Mouse (Mus musculus) testis, postnatal 14 days (tissue): Measurements from ENCODE around the gene Pla2g4d.
"Not testable (repeated sequence)": the region's sequence is repeated elsewhere in the genome, so short reads cannot be mapped to it uniquely, and the experiment has no call there.

Source experiments
- DNase-seq: peaks from one replicate; pipeline ENCODE4 v3.0.0; 2021; ENCODE audit warnings: low spot score

The Pla2g4d gene

DNA sequence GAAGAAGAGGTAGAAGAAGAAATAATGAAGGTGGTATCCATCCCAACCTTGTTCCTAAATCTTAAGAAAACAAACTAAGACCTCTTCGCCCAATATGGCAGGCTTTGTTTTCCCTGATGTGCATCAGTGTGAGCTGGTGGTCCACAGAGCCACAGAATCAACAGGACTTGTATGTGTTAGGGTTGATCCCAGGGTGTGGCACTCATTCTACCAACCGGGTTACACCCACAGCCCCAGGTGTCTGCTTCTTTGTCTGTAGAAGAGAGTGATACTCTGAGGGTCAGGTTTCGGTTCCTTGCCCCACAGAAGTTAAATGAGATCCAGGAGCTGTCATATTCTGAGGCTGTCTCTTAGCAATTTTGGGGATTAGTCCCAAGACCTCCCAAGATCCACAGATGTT, 27.7 kb downstream of the Pla2g4d start:
- DNase-seq: no peak

DNA sequence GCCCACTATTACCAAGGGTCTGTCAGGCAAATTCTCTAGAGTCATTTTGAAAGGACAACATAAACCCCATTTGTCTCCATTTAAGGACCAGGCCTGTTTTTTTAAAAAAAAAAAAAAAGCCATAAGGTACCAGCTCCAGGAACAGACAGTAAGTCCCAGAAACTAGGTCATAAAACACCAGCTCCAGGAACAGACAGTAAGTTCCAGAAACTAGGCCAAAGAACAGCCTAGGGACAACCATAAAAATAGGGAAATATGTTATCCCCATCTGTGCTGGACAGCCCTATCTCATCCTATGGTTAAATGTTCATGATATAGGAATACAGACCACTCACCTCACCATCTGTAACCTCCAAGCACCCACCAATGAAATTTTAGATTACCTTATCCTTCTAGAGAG, 32.7 kb downstream of the Pla2g4d start:
- no peak for DNase-seq

DNA sequence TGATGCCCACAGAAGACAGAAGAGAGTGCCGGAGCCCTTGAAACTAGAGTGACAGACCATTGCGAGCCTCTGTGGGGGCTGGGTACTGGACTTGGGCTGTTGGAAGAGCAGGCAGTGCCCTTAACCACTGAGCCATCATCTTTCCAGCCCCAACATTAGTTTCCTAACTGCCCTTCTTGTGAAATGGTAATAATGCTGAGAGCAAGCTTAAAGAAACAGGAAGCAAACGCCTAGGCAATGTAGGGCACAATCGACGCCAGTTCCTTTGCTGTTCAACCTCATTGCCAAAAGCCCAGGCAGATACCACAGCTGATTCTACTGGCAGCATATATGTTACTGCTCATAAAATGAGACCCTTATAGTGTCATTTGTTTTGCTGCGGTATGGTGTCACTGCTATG, 36.4 kb downstream of the Pla2g4d start:
- no peak for DNase-seq

DNA sequence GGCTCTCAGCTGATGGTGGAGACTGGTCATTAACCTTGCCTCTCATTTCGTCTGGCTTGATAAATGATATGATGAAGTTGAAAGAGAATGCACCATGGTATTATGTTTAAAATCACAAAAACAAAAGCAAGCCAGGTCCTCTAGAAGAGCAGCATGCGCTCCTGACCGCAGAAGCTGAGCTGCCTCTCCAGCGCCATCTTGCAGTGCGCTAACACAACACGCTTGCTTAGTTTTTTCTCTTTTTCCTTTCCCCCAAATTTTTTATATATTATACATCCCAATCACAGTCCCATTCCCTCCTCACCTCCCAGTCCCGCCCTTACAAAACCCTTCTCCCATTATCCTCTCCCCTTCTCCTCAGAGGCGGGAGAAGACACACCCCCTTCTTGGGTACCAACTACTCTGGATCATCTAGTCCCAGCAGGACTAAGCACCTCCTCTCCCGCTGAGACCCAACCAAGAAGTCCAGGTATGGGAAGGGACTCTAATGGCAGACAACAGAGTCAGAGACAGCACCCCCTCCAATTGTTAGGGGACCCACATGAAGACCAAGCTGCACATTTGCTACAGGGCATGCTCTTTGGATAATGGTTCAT, 43.5 kb downstream of the Pla2g4d start:
- no peak for DNase-seq

DNA sequence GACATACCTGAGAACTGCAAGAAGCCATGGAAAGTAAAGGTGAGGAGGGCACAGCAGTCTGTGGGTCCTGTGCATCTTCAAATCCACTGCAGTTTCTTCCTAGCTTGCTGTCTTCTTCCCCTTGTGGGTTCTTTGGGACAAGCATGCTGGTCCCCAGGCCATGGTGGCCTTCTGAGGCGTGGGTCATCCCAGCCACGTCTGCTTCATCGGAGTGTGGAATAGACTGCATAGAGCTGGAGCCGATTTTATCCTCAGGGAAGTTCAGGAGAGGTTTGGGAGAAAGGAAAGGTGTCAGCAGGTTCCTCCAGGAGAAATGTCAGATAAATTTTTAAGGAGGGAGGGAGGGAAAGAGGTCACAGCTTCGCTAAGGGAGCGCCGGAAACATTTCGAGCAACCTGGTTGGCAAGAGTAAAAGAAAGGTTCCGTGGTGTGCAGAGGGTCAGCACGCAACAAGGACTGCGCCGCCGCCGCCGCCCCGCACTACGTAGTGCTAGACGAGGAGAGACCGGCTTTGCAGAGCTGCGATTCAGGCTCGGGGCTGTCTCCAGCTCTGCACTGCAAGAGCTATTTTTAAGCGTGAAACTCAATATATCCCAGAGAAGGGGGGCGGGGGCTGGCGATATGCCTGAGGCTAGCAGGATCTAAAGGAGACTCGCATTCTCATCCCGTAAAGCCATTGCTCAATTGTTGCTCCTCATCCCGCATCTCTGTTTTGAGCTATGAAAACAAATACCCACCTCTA, 44.1 kb downstream of the Pla2g4d start, which contains the start of gene Pla2g4e:
Gene Pla2g4e, minus strand, starts transcription at position 657 of the 742 bp plus-strand sequence.
- DNase-seq: no peak

DNA sequence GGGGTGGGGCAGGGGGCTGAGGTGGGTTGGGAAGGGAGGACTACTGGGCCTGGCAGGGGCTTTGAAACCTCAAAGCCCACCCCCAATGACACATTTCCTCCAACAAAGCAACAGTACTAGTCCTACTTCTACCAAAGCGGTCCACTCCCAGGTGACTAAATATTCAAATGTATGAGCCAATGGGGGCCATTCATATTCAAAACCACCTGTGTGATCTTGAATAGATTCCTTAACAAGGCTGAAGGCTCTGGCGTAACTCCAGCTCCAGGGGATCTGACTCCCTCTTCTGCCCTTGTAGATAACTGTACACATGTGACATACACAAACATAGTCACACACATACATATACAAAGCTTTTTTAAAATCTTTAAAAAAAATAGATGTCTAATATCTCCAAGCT, 45.0 kb downstream of the Pla2g4d start:
- no peak for DNase-seq

DNA sequence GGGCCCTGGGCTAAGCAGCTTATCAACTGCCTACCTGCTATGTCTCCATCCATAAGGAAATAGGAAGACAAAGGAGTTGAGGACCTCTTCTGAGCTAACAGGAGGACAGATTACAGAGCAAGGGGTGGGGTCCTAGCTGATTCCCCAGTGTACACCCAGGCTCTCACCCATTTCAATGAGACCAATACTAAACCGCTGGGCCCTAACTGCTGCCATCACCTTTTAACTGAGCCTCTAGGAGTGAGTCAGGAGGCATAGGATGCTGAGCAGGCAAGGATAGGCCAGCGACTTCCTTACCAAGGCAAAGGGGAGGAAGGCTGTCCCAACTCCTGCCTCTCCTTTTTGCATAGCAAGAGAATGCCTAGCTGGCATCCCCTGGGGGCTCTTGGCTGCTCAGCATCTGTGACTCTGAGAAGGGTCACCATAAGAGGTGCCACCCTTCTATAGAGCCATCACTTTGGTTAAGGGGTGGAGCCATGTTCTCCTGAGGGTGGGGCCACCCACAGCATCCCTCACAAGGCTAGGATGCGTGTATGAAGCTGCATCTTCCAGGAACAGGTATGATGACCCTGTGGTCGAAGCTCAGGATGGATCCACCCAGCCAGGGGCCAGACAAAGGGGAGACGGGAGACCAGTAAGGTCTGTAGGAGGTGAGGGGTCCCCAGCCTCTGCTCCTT, 46.1 kb downstream of the Pla2g4d start:
- DNase-seq: no peak

DNA sequence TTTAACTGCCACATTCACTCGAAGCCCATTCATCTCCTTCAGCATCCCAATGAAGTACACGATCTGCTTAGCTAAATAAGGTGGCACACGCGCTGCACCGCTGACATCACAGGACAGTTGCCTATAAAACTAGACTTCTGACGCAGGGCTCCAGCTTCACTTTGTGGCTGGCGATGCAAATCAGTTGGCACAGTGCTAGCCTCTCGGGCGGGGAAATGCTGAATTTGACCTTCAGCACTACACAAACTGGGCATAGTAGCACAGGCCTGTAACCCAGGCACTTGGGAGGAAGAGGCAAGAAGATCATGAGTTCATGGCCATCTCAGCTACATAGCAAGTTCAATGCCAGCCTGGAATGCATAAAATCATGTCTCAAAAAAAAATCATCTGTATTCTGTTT, 50.3 kb downstream of the Pla2g4d start:
- DNase-seq: not testable (repeated sequence)

DNA sequence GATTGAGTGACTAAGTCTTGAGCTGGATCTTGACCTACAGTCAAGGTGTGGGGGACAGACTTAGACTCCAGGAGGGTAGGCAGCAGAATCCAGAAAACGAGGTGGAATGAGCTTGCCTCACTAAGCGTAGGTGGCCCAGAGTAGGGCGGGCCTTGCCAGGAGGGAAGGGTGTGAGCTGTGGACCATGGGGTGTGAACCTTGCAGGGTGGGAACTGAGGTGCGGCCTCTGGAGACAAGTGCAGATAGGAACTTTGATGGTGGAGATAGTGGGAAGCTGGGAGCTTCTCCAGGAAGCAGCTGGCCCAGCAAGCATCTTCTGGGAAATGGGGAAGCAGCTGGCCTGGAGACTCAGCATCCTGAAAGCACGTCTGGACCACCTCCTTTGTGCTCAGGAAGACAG, 51.2 kb downstream of the Pla2g4d start:
- no peak for DNase-seq

DNA sequence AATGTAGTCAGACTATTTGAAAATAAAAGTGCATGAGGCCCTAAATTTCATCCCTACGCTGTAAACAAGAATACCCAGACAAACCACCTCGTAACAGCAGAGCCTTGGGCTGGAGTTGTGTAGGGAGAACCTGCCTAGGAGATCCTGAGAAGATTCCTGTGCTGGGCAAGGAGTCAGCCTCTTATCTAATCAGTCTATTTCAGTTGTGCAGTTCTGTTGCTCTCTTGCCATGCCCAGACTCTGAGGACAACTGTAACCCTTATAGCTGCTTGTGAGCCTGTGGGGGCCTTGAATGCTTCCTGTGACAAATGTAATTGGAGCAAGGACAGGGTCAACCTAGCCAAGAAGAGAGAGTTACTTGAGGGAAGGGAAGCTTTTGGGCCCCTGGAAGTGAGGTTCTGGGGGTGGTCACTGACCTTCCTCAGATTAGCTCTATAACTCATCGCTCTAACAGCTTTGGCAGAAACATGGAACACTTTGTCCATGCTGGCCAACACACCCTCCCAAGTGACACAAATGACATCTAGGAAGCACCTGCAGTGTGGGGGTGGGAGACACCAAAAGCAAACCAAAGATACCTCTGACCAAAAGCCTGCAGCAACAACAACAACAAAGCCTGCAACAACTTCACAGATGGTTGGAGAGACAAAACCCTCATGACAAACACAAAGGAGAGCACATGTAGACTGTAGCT, 52.9 kb downstream of the Pla2g4d start:
- DNase-seq: no peak

DNA sequence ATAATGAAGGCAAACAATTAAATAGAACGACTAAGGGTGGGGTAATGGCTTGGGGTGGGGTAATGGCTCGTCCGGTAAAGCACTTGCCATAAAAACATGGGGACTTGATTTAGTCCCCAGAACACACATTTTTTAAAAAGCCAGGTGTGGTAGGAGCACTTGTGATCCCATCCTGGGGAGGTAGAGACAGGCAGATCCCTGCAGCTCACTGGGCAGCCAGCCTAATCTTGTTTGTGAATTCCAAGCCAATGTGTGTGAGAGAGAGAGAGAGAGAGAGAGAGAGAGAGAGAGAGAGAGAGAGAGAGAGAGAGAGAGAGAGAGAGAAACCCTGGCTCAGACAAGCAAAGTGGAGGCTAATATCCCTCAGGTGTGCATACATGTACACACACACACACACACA, 53.6 kb downstream of the Pla2g4d start:
- no peak for DNase-seq

DNA sequence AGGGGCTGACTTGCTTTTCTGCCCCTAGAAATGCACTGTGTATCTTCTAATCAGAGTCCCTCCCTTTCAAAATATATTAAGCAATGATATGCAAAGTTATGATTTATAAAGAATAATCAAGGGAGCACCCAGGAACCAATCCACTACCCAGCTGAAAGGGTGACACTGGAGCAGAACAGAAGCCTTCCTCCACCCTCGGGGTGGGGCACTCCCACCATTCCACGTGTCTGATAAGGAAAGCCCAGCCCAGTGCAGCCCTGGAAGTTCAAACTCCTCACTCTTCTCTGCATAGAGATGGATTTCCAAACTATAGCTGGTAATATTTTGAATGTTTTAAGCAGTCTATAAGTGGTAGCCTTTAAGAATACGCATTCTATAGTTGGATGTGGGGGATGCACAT, 57.4 kb downstream of the Pla2g4d start:
- DNase-seq: no peak
